Mouse (Mus musculus): ENCODE measurements around the gene Clec12a.

The Clec12a gene

GRCm38 (mm10) chr6:129380454-129380853 lies 38.0 kb downstream of the Clec12a start:
- DNase-seq = no peak

DNA sequence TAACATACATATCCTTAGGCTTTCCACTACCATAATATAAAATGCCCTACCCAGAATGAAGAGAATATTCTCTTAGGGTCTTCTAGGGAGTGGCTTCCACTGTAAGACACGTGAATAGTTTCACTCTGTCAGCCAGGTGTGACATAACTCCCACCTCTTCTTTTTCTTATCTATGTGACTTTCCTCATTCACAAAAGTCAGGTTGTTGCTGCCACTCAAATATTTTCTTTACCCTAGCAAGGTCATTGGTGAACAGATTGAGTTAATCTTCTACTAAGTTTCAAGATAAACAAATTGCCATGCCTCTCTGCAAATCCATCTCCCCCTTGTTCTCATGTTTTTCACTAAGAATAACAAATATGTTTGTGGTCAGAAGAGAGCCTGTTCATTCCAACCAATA lies 39.2 kb downstream of the Clec12a start:
- DNase-seq = no peak

GRCm38 (mm10) chr6:129383466-129383865 lies 41.0 kb downstream of the Clec12a start:
- DNase-seq = no peak

DNA sequence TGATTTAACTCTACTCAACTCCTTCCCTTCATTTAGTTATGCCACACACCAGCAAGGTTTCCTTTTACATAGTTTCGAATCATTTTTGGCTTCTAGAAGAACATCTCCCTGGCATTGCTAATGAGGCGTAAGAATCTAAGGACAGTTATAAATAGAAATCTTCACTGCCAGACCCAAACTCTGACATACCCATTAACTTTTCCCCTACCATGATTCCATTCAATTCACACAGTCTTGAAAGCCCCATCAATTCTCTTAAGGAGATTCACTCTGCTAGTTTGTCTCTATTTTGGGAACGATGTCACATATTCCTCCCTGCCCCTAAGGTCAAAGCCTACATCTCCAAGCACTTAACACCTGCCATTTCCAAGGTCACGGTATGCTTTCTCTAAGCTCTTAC lies 42.5 kb downstream of the Clec12a start:
- DNase-seq = no peak

DNA sequence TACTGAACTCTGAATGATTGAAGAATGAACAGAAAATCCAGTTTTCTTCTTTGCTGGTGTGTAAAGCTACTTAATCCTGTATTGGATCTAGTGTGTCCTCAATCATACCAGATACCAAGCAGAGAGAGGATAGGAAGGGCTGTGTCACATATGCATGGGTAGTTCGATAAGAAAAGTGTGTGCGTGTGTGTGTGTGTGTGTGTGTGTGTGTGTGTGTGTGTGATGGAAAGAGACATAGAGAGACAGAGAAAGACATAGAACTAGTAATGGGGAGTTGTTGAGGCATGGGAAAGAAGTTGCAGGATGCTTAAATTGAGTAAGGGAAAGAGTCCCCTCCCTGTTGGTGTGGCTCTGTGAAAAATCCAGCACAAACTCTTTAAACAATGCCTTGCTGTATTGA lies 43.3 kb downstream of the Clec12a start, which contains the start of gene Clec12b:
Gene Clec12b, minus strand, starts transcription at position 101 of the 400 bp plus-strand sequence.
- no peak for DNase-seq

DNA sequence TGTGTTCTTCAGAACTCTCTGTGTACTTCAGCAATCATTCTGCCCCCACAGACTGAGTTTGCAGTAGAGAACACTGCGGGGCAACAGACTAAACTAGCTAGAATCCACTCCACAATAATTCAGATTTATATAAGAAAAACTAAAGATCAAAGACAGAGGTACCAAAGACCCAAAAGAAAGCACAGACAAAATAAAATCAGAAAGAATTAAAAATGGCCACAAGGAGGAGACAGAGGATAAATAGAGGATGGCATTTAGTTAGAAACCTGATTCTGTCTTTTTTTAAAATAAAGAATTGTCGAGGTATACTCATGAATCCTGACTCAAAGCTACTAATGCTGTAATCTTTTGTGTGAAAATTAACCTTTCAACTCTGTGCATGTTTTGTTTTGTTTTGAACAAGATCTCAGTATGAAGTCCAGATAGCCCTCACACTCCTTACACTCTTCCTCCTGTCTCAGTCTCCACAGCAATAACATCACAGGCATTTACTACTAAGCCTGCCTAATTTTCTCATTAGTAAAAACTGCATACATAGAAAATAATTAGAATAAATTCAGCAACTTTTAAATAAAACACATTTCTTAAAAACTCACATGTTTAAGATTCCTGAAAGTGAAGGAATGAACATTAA lies 50.7 kb downstream of the Clec12a start:
- no peak for DNase-seq

- DNase-seq = no peak
Observed at GRCm38 (mm10) chr6:129393732-129394131, 51.2 kb downstream of the Clec12a start.

- no peak for DNase-seq
Observed at GRCm38 (mm10) chr6:129396997-129397396, 54.5 kb downstream of the Clec12a start, which contains the start of gene Clec1b. Gene Clec1b (plus strand): TSS chr6:129397297.

DNA sequence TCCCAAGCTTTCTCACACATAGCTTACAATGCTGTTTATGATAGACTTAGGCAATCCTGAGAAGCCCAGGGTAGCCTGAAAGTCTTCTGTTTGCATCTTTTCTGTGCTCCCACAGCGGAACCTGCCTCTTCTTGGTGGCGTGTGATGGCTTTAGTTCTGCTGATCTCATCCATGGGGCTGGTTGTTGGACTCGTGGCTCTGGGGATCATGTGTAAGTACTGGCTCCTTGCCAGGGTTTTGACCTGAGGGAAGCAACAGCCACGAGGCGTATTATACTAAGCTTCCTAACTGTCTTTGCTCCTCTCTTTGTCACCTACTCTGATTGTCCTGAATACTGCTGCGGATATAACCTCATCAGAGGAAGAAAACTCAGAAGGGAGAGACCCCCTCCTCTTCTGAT lies 57.5 kb downstream of the Clec12a start:
- peak; percentile 52 for DNase-seq

DNA sequence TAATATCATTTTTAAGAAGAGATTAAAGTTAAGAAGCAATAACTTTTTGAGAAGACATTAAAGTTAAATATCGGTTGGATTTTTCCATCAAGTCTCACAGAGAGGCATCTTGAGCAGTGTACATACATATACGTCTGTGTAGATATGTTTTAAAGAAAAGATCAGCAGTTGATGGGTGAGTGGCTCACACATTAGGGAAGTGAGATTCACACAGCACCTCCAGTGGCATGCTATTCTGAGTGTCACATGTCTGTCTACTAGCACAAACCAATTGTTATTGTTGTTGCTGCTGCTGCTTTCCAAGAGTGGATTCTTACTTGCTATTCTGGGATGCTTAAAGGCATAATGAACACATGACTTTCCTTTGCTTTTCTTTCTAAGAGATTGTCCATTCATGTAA lies 59.9 kb downstream of the Clec12a start:
- no peak for DNase-seq

DNA sequence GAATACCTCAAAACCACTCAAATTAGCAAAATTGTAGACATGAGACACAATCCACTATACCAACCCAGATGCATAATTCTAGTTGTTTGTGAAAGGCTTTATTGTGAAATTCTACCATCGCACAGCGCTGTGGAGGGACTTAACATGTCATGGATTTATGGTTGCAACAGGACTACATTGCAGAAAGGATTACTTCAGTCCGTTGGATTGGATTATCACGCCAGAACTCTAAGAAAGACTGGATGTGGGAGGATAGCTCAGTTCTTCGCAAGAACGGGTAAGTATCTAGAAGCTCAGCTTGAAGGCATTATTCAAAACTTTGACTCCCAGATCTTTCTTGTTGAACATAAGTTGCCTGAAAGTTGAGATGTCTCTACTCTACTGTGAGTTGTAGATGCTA lies 60.9 kb downstream of the Clec12a start:
- DNase-seq = no peak

DNA sequence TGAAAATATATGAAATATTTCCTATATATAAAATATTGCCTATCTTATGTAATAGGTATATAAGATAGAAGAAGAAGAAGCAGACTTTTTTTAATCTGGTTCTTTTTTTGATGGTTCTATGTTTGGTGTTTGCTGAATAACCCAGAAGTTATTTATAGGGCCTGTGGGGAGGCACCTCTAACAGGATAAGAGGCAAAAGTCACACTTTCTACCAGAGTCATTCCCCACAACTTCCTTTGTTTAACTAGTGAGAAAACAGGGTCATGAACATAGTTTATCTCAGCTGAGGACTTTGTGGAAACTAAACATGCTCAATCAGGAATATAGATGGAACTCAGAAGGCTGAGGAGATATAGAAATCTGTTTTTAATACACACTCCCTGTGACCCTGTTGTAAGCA lies 63.5 kb downstream of the Clec12a start:
- DNase-seq = no peak

DNA sequence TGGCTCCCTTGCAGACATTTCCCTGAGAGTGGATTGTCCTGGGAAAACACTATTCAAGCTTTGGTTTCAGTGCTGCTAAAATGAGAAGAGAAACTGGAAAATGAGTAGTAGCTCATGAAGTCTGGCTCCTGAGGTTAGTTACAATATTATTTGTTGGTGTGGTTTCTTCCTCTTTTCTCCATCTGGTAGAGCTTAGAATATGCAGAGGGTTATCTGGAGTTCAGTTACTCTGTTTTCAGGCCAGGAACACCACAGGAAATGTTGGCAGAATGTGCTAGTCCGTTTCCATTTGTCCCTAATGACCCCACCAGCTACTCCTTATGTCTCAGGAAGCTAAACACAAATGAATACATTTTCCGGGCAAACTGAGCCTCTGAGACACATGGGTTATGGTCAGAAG lies 64.8 kb downstream of the Clec12a start:
- no peak for DNase-seq

DNA sequence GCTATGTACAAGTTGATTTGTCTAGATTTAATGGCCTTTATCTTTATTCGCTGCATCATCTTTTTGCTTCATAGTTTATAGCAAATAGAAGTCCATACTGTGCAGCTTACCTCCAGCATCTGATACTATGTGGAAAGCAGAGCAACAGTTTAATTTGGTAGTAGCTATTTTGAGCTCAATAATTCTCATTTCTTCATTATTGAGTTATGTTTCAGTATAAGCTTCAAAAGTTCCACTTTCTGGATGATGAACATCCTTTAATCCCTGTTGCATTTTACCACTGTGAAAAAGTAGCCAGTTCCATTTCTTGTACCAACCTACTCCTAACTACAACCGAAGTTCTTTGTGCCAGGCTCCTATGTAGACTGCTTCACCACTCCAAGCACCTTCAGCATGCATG lies 66.1 kb downstream of the Clec12a start, which contains the start of gene Clec9a:
Gene Clec9a, plus strand, starts transcription at position 301 of the 400 bp plus-strand sequence.
- DNase-seq = no peak

- DNase-seq = no peak
Observed at GRCm38 (mm10) chr6:129414177-129414576, 71.7 kb downstream of the Clec12a start.

Measured in kidney, adult 18-20 months (tissue).